Mouse (Mus musculus): ENCODE measurements at regions not wholly inside any gene's neighbourhood (a gene's known extent, or its start where the extent isn't known, plus 50 kb on each side); places are given as distances from the start of the nearest gene placed in this dataset.

- Histone ChIP-seq H3K4me1 (ENCODE audit: control insufficient read depth, insufficient read depth, low read length) (no peaks in the 10 kb centered on the region), H3K27ac (ENCODE audit: insufficient read depth, low read length) (no peak overlapping the region), H3K4me3 (ENCODE audit: insufficient read depth, low read length) (no peak overlapping the region)
- TF ChIP-seq POLR2A (IDR thresholded peaks at IDR 0.05; ENCODE audit: extremely low read depth, insufficient read depth, low read length) (no peak), CTCF (IDR thresholded peaks at IDR 0.05; ENCODE audit: extremely low read depth, insufficient read depth, low read length) (no peak)
Observed at GRCm38 (mm10) chr3:78810431-78811152, 475.7 kb downstream of the Rapgef2 start.

- H3K27ac ChIP-seq (ENCODE audit: insufficient read depth, low read length), result no peak overlapping the region
- H3K4me3 ChIP-seq (ENCODE audit: insufficient read depth, low read length), result no peak overlapping the region
- no peak for TF ChIP-seq CTCF (IDR thresholded peaks at IDR 0.05; ENCODE audit: extremely low read depth, insufficient read depth, low read length)
- no peak for TF ChIP-seq POLR2A (IDR thresholded peaks at IDR 0.05; ENCODE audit: extremely low read depth, insufficient read depth, low read length)
- no peaks in the 10 kb centered on the region for H3K4me1 ChIP-seq (ENCODE audit: control insufficient read depth, insufficient read depth, low read length)
Observed at GRCm38 (mm10) chr3:78803176-78803575, 483.1 kb downstream of the Rapgef2 start.

GRCm38 (mm10) chr3:78795951-78796455 lies 490.3 kb downstream of the Rapgef2 start:
- no peak for TF ChIP-seq CTCF (IDR thresholded peaks at IDR 0.05; ENCODE audit: extremely low read depth, insufficient read depth, low read length)
- Histone ChIP-seq H3K27ac (ENCODE audit: insufficient read depth, low read length) (no peak overlapping the region), H3K4me3 (ENCODE audit: insufficient read depth, low read length) (no peak overlapping the region), H3K4me1 (ENCODE audit: control insufficient read depth, insufficient read depth, low read length) (no peaks in the 10 kb centered on the region)

- H3K4me1 ChIP-seq (ENCODE audit: control insufficient read depth, insufficient read depth, low read length), result no peaks in the 10 kb centered on the region
- H3K4me3 ChIP-seq (ENCODE audit: insufficient read depth, low read length), result no peak overlapping the region
- TF ChIP-seq POLR2A (IDR thresholded peaks at IDR 0.05; ENCODE audit: extremely low read depth, insufficient read depth, low read length) (no peak), CTCF (IDR thresholded peaks at IDR 0.05; ENCODE audit: extremely low read depth, insufficient read depth, low read length) (no peak)
- H3K27ac ChIP-seq (ENCODE audit: insufficient read depth, low read length), result no peak overlapping the region
Observed at GRCm38 (mm10) chr3:78792440-78793057, 493.8 kb downstream of the Rapgef2 start.

- no peak overlapping the region for H3K27ac ChIP-seq (ENCODE audit: insufficient read depth, low read length)
- TF ChIP-seq CTCF (IDR thresholded peaks at IDR 0.05; ENCODE audit: extremely low read depth, insufficient read depth, low read length) (no peak), POLR2A (IDR thresholded peaks at IDR 0.05; ENCODE audit: extremely low read depth, insufficient read depth, low read length) (no peak)
- no peak overlapping the region for H3K4me3 ChIP-seq (ENCODE audit: insufficient read depth, low read length)
- no peaks in the 10 kb centered on the region for H3K4me1 ChIP-seq (ENCODE audit: control insufficient read depth, insufficient read depth, low read length)
Observed at GRCm38 (mm10) chr3:78782766-78783165, 503.6 kb downstream of the Rapgef2 start.

GRCm38 (mm10) chr3:78755686-78756476 lies 530.4 kb downstream of the Rapgef2 start:
- Histone ChIP-seq H3K4me1 (ENCODE audit: control insufficient read depth, insufficient read depth, low read length) (no peaks in the 10 kb centered on the region), H3K27ac (ENCODE audit: insufficient read depth, low read length) (no peak overlapping the region), H3K4me3 (ENCODE audit: insufficient read depth, low read length) (no peak overlapping the region)
- TF ChIP-seq POLR2A (IDR thresholded peaks at IDR 0.05; ENCODE audit: extremely low read depth, insufficient read depth, low read length), result no peak
- TF ChIP-seq CTCF (IDR thresholded peaks at IDR 0.05; ENCODE audit: extremely low read depth, insufficient read depth, low read length), result no peak

- TF ChIP-seq CTCF (IDR thresholded peaks at IDR 0.05; ENCODE audit: extremely low read depth, insufficient read depth, low read length), result no peak
- no peak for TF ChIP-seq POLR2A (IDR thresholded peaks at IDR 0.05; ENCODE audit: extremely low read depth, insufficient read depth, low read length)
- H3K4me3 ChIP-seq (ENCODE audit: insufficient read depth, low read length), result no peak overlapping the region
- H3K4me1 ChIP-seq (ENCODE audit: control insufficient read depth, insufficient read depth, low read length), result no peaks in the 10 kb centered on the region
- H3K27ac ChIP-seq (ENCODE audit: insufficient read depth, low read length), result no peak overlapping the region
Observed at GRCm38 (mm10) chr3:78736111-78736510, 550.2 kb downstream of the Rapgef2 start.

GRCm38 (mm10) chr3:78716691-78717090 lies 569.6 kb downstream of the Rapgef2 start:
- Histone ChIP-seq H3K4me3 (ENCODE audit: insufficient read depth, low read length) (no peak overlapping the region), H3K27ac (ENCODE audit: insufficient read depth, low read length) (no peak overlapping the region), H3K4me1 (ENCODE audit: control insufficient read depth, insufficient read depth, low read length) (no peaks in the 10 kb centered on the region)
- TF ChIP-seq CTCF (IDR thresholded peaks at IDR 0.05; ENCODE audit: extremely low read depth, insufficient read depth, low read length) (no peak), POLR2A (IDR thresholded peaks at IDR 0.05; ENCODE audit: extremely low read depth, insufficient read depth, low read length) (no peak)

GRCm38 (mm10) chr3:78707687-78708086 lies 578.6 kb downstream of the Rapgef2 start:
- Histone ChIP-seq H3K27ac (ENCODE audit: insufficient read depth, low read length) (no peak overlapping the region), H3K4me1 (ENCODE audit: control insufficient read depth, insufficient read depth, low read length) (no peaks in the 10 kb centered on the region), H3K4me3 (ENCODE audit: insufficient read depth, low read length) (no peak overlapping the region)
- no peak for TF ChIP-seq CTCF (IDR thresholded peaks at IDR 0.05; ENCODE audit: extremely low read depth, insufficient read depth, low read length)
- TF ChIP-seq POLR2A (IDR thresholded peaks at IDR 0.05; ENCODE audit: extremely low read depth, insufficient read depth, low read length), result no peak
